Mouse (Mus musculus) embryonic facial prominence, embryonic 14.5 days (tissue): ENCODE measurements around the gene Slc35e3. TPM values are rescaled to one million over a fixed set of nuclear protein-coding genes. Genes with fewer than 3 reads are reported as not detected.
A peak's percentile ranks its signal among the peaks of the same experiment; 100 is the strongest.

Experiments
- ATAC-seq: fragments of 200-750 bp; cut with Nextera tagmentation; 2 replicates; pipeline ENCODE4 v1.8.0; 2017; ENCODE audit warnings: low read depth, moderate number of reproducible peaks, moderate TSS enrichment
- DNase-seq: peaks from one replicate; pipeline ENCODE4 v3.0.0-alpha.2; 2015; ENCODE audit warnings: low spot score
- H3K27ac ChIP-seq: fragments of 300-500 bp; sonication (generic); replicated peaks from 2 replicates; pipeline ENCODE4 v1.5.1; 2014; ENCODE audit warnings: low read depth, mild to moderate bottlenecking, low read length, moderate library complexity
- H3K27me3 ChIP-seq: fragments of 300-500 bp; sonication (generic); replicated peaks from 2 replicates; pipeline ENCODE4 v1.6.1; 2014; ENCODE audit warnings: low read length; ENCODE audit not compliant: control insufficient read depth, insufficient read depth
- H3K36me3 ChIP-seq: fragments of 300-500 bp; sonication (generic); 2 replicates; pipeline ENCODE4 v1.6.1; 2014; ENCODE audit warnings: low read length, mixed read lengths; ENCODE audit not compliant: control insufficient read depth, insufficient read depth
- H3K4me1 ChIP-seq: fragments of 300-500 bp; sonication (generic); 2 replicates; pipeline ENCODE4 v1.6.1; 2014; ENCODE audit warnings: antibody characterized with exemption, low read length; ENCODE audit not compliant: control insufficient read depth, insufficient read depth
- H3K4me2 ChIP-seq: fragments of 300-500 bp; sonication (generic); 2 replicates; pipeline ENCODE4 v1.6.1; 2014; ENCODE audit warnings: low read depth, mild to moderate bottlenecking, low read length, moderate library complexity, mixed read lengths
- H3K4me3 ChIP-seq: fragments of 300-500 bp; sonication (generic); 2 replicates; pipeline ENCODE4 v1.5.1; 2014; ENCODE audit warnings: low read depth, mild to moderate bottlenecking, low read length
- H3K9ac ChIP-seq: fragments of 300-500 bp; sonication (generic); 2 replicates; pipeline ENCODE4 v1.6.1; 2014; ENCODE audit warnings: low read depth, mild to moderate bottlenecking, low read length, moderate library complexity, mixed read lengths
- H3K9me3 ChIP-seq: fragments of 300-500 bp; sonication (generic); 2 replicates; pipeline ENCODE4 v1.6.1; 2016; ENCODE audit warnings: low read length; ENCODE audit not compliant: control insufficient read depth
- WGBS: fragments of 180-500 bp; shearing (Covaris S2); extraction: QIAGEN DNeasy Blood & Tissue Kit; methylation state at CpG from one replicate; pipeline ENCODE4 v1.1.7; 2014; 5-methylcytosine and 5-hydroxymethylcytosine counted together
- polyA plus RNA-seq: library from polyadenylated mRNA; unstranded; fragments of >200 nt; fragmentation: Nextera tagmentation; extraction: Ambion mirVana; gene quantifications from 2 replicates; pipeline ENCODE4 v1.2.1, GENCODE M21; 2014

The Slc35e3 gene
- polyA plus RNA-seq, 1 experiment from 2014 or later = 15.5 TPM

DNA sequence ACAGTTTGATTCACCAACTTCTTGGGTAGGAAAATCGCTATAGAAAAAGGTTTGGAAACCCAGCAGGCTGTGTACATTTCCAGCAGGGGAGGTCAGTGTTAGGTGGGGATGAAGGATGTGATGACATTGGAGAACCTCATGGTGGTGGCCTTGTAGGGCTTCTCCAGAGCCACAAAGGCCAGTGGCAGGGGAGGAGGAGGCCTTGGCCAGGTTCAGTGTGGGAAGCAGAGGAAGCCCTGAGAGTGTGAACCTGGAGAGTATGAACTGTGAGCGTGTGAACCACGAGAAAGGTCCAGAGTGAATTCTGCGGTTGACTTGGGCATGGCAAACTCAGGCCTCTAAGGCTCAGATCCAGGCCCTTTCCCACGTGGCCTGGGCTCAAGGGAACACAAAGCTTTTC, 17.6 kb downstream of the Slc35e3 start:
- WGBS = 94% methylated on average over 5 of the region's 5 CpGs

GRCm38 (mm10) chr10:117727518-117728110, 18.6 kb downstream of the Slc35e3 start:
- H3K27me3 ChIP-seq = no peaks in the 10 kb centered on the region
- no peaks in the 10 kb centered on the region for H3K4me1 ChIP-seq
- H3K9me3 ChIP-seq = no peaks in the 10 kb centered on the region
- H3K4me2 ChIP-seq = no peak overlapping the region
- no peak for DNase-seq
- H3K36me3 ChIP-seq = no peaks in the 10 kb centered on the region
- 81% methylated on average over 9 of the region's 9 CpGs for WGBS
- H3K27ac ChIP-seq = no peak overlapping the region
- H3K4me3 ChIP-seq = no peak overlapping the region
- no peak for ATAC-seq
- no peak overlapping the region for H3K9ac ChIP-seq

More for the DNA sequence above, 17.6 kb downstream of the Slc35e3 start:
- Histone ChIP-seq H3K36me3 (no peaks in the 10 kb centered on the region), H3K4me3 (no peak overlapping the region), H3K27me3 (no peaks in the 10 kb centered on the region), H3K4me2 (no peak overlapping the region), H3K9me3 (no peaks in the 10 kb centered on the region), H3K4me1 (no peaks in the 10 kb centered on the region), H3K27ac (no peak overlapping the region), H3K9ac (no peak overlapping the region)
- ATAC-seq (no peak), DNase-seq (no peak)

- ATAC-seq = no peak
- no peak overlapping the region for H3K27ac ChIP-seq
- no peaks in the 10 kb centered on the region for H3K4me1 ChIP-seq
- H3K27me3 ChIP-seq = no peaks in the 10 kb centered on the region
- 96% methylated on average over 4 of the region's 4 CpGs for whole genome bisulfite sequencing
- no peaks in the 10 kb centered on the region for H3K9me3 ChIP-seq
- no peak overlapping the region for H3K4me3 ChIP-seq
- no peak overlapping the region for H3K4me2 ChIP-seq
- no peak overlapping the region for H3K9ac ChIP-seq
- no peaks in the 10 kb centered on the region for H3K36me3 ChIP-seq
- DNase-seq = no peak
These were observed 19.2 kb downstream of the Slc35e3 start for GRCm38 (mm10) chr10:117726888-117727385.

DNA sequence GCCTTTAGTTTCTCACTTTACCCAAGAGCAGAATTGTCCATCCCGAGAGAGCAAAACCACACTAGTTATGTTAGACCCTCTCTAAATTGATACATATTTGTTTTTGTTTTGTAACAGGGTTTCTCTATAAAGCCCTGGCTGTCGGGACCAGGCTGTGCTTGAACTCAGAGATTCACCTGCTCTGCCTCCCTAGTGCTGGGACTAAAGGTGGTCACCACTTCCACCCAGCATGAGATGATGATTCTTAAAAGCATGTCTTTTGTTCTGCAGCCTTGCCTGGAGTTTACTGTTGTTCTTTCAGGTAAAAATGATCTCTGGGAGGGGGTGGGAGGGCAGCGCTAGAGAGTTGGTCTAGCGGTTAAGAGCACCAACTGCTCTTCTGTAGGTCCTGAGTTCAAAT, 19.8 kb downstream of the Slc35e3 start:
- Histone ChIP-seq H3K9me3 (no peaks in the 10 kb centered on the region), H3K4me2 (no peak overlapping the region), H3K27ac (no peak overlapping the region), H3K9ac (no peak overlapping the region), H3K27me3 (no peaks in the 10 kb centered on the region), H3K36me3 (no peaks in the 10 kb centered on the region), H3K4me3 (no peak overlapping the region), H3K4me1 (no peaks in the 10 kb centered on the region)
- WGBS = 93% methylated on average over 4 of the region's 4 CpGs
- DNase-seq = no peak
- ATAC-seq = no peak

GRCm38 (mm10) chr10:117725671-117726070, 20.5 kb downstream of the Slc35e3 start:
- Histone ChIP-seq H3K4me3 (no peak overlapping the region), H3K27ac (no peak overlapping the region; the same call in 1 of the 2 replicates), H3K4me2 (no peak overlapping the region), H3K27me3 (no peaks in the 10 kb centered on the region), H3K9ac (no peak overlapping the region), H3K9me3 (no peaks in the 10 kb centered on the region), H3K4me1 (no peaks in the 10 kb centered on the region), H3K36me3 (no peaks in the 10 kb centered on the region)
- ATAC-seq (no peak), DNase-seq (no peak)
- 73% methylated on average over 7 of the region's 7 CpGs for WGBS

- Histone ChIP-seq H3K4me3 (no peak overlapping the region), H3K27ac (no peak overlapping the region), H3K36me3 (no peaks in the 10 kb centered on the region), H3K9me3 (no peaks in the 10 kb centered on the region), H3K9ac (no peak overlapping the region), H3K4me2 (no peak overlapping the region), H3K27me3 (no peaks in the 10 kb centered on the region), H3K4me1 (no peaks in the 10 kb centered on the region)
- WGBS = 90% methylated on average over 3 of the region's 3 CpGs
- DNase-seq (no peak), ATAC-seq (no peak)
These were observed 21.3 kb downstream of the Slc35e3 start for GRCm38 (mm10) chr10:117724804-117725361.

DNA sequence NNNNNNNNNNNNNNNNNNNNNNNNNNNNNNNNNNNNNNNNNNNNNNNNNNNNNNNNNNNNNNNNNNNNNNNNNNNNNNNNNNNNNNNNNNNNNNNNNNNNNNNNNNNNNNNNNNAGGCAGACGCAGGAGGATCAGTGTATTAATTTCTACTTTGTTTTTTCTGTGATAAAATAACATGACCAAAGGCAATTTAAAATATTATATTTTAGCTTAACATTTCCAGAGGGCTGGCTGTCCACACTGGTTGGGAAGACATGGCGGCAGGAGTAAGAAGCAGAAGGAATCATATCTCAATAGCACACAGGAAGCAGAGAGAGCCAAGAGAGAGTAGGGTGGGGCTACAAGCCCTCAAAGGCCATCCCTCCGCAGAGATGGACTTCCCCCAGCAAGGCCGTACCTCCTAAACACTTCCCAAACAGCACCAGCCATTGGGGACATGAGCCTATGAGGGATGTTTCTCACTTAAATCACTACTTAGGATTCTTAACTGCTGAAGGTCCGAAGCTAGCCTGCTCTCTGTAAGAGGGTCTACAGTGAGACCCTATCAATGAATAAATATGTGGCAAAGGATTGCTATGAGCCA, 21.9 kb downstream of the Slc35e3 start:
- H3K4me2 ChIP-seq = no peak overlapping the region
- no peak for DNase-seq
- H3K27me3 ChIP-seq = no peaks in the 10 kb centered on the region
- ATAC-seq = no peak
- H3K36me3 ChIP-seq = no peaks in the 10 kb centered on the region
- no peaks in the 10 kb centered on the region for H3K4me1 ChIP-seq
- no peak overlapping the region for H3K4me3 ChIP-seq
- no peak overlapping the region for H3K9ac ChIP-seq
- H3K9me3 ChIP-seq = no peaks in the 10 kb centered on the region
- WGBS = 75% methylated on average over 5 of the region's 5 CpGs
- H3K27ac ChIP-seq = no peak overlapping the region

DNA sequence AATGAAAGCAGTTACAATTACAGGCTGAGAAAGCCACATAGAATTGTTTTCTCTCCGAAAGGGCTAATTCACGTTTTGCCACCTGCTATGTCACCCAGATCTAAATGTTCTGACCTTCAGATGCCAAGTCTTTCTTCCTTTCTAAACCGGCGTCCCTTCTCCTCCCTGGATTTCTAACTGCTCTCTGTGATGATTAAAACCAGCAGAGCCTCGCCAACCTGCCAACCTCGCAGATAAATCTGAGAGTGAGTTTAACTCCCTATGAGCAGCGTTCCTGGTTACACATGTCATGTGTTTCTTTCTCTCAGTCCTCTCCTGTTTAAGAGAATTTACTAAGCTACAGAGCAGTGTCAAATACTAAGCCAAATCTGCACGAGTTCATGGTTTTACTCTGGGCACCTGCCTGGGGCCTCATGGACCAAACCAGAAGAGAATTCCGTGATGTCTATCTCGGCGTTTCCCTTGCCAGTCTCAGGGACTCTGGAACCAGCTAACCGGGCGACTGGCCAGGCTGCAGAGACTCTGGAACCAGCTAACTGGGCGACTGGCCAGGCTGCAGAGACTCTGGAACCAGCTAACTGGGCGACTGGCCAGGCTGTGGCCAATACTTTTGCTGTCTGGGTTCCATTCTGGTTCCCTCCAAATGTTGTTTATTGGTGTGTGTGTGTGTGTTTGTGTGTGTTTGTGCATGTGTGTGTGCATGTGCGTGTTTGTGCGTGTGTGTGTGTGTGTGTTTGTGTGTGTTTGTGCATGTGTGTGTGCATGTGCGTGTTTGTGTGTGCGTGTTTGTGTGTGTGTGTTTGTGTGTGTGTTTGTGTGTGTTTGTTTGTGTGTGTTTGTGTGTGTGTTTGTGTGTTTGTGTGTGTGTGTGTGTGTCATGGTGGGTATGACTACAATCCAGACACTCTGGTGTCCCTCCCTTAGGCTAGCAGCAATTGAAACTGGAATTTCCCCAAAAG, 27.7 kb downstream of the Slc35e3 start:
- Histone ChIP-seq H3K9me3 (no peaks in the 10 kb centered on the region), H3K4me2 (0 out of 2 replicates have a peak overlapping the region, but pooled peaks have one; percentile 12), H3K4me1 (no peaks in the 10 kb centered on the region), H3K27me3 (no peaks in the 10 kb centered on the region), H3K36me3 (no peaks in the 10 kb centered on the region), H3K27ac (no peak overlapping the region), H3K4me3 (no peak overlapping the region), H3K9ac (no peak overlapping the region)
- DNase-seq (no peak), ATAC-seq (no peak)
- 51% methylated on average over 19 of the region's 19 CpGs for WGBS
